Mouse (Mus musculus): ENCODE data around the gene Srms. TPM values are rescaled to one million over a fixed set of nuclear protein-coding genes. Genes with fewer than 3 reads are reported as not detected.
A peak's percentile ranks its signal among the peaks of the same experiment; 100 is the strongest.

Gene Srms
- polyA plus RNA-seq, 1 experiment = not detected

DNA sequence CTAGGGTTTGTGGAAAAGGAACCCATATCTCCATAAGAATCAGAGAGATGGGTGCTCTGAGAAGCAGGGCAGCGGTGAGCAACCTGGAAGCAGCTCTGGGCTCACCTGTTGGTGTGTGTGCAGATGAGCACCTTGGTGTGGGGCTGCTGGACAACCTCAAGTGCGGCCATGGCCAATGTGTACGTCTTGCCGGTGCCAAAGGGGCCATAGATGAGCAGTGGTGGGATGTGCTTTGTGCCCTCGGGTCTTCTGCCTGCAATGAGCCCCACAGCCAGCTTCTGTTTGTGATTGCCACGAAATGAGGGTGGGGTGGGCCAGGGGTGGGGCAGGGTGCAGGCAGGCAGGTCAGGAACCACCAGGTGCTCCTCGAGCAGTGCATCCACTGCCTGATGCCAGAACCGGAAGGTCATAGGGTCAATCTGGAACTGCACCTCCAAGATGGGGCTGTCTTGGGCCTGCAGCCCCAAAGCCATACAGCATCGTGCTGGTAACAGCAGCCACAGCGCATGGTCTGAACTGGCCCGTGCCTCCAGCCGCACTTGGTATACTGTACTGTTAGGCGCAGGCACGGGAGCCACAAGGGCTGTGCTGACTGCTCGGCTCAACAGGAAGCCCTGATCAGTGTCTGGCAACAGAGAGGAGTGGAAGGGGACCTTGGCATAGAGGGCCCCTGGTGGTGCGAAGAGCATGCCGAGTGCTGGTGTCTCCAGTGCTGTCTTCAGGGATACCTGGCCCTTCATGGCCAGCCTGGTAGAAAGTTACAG lies 24.4 kb upstream of the Srms start:
- no peaks in the 10 kb centered on the region for H3K27me3 ChIP-seq (ENCODE audit: control insufficient read depth, insufficient read depth, low read length, poor library complexity, severe bottlenecking)
- H3K4me3 ChIP-seq (ENCODE audit: low read depth, low read length) = no peak overlapping the region
- H3K27ac ChIP-seq (ENCODE audit: insufficient read depth, low read length) = no peak overlapping the region
- no peaks in the 10 kb centered on the region for H3K4me1 ChIP-seq (ENCODE audit: control insufficient read depth, insufficient read depth, low read length)
- TF ChIP-seq POLR2A (IDR thresholded peaks at IDR 0.05; ENCODE audit: insufficient read depth, low read length) = no peak
- TF ChIP-seq EP300 (IDR thresholded peaks at IDR 0.05; ENCODE audit: insufficient read depth, low read depth, low read length) = no peak
- TF ChIP-seq CTCF (IDR thresholded peaks at IDR 0.05; ENCODE audit: low read depth, low read length) = no peak
- H3K36me3 ChIP-seq (ENCODE audit: control insufficient read depth, insufficient read depth, low read length, poor library complexity, severe bottlenecking) = no peaks in the 10 kb centered on the region
- no peaks in the 10 kb centered on the region for H3K9me3 ChIP-seq (replicated peaks; ENCODE audit: control insufficient read depth, insufficient read depth, low read length, poor library complexity, severe bottlenecking)
- H3K9ac ChIP-seq (ENCODE audit: low read depth, poor library complexity, severe bottlenecking) = no peak overlapping the region

DNA sequence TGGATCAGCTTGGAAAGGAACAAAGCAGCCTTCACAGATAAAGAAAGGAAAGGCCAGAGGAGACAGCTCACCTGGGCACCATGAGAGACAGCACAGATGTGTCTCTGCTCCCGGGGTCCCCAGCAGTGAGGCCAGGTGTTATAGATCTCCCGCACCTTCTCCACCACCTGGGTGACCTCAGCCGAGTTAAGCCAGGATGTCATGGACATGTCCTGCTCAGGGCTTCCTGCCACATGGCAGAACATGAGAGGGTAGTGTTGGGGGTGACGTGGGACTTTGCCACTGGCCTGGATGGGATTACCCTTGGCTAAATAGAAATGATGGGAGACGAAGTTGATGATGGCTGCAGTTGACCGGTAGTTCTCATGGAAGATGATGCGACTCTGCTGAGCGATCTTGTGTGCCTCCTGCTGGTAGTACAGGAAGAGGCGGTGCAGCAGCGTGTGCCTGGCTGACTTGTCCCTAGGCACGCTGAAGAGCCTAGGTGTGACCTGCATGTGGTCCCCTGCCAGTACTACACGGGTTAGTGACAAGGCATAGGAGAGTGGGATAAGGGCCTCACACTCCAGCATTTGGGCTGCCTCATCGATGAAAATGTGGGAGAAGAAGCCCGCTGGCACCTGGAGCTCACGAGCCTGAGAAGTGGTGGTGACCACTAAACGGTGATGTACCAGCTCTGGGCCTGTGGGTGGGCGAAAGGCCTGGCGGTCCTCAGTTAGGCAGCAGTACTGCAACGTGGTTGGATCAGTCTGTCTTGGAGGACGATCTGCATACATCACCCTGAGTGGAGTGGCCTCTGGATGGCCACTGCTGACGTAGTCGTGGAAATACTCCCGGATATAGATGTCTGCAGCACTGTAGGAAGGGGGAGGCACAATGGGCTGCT lies 22.9 kb upstream of the Srms start:
- H3K9me3 ChIP-seq (replicated peaks; ENCODE audit: control insufficient read depth, insufficient read depth, low read length, poor library complexity, severe bottlenecking) = no peaks in the 10 kb centered on the region
- H3K27me3 ChIP-seq (ENCODE audit: control insufficient read depth, insufficient read depth, low read length, poor library complexity, severe bottlenecking) = no peaks in the 10 kb centered on the region
- H3K4me3 ChIP-seq (ENCODE audit: low read depth, low read length) = no peak overlapping the region
- TF ChIP-seq EP300 (IDR thresholded peaks at IDR 0.05; ENCODE audit: insufficient read depth, low read depth, low read length) = no peak
- peak; percentile 44 for TF ChIP-seq CTCF (IDR thresholded peaks at IDR 0.05; ENCODE audit: low read depth, low read length)
- H3K4me1 ChIP-seq (ENCODE audit: control insufficient read depth, insufficient read depth, low read length) = no peaks in the 10 kb centered on the region
- no peaks in the 10 kb centered on the region for H3K36me3 ChIP-seq (ENCODE audit: control insufficient read depth, insufficient read depth, low read length, poor library complexity, severe bottlenecking)
- H3K9ac ChIP-seq (ENCODE audit: low read depth, poor library complexity, severe bottlenecking) = no peak overlapping the region
- no peak overlapping the region for H3K27ac ChIP-seq (ENCODE audit: insufficient read depth, low read length)

DNA sequence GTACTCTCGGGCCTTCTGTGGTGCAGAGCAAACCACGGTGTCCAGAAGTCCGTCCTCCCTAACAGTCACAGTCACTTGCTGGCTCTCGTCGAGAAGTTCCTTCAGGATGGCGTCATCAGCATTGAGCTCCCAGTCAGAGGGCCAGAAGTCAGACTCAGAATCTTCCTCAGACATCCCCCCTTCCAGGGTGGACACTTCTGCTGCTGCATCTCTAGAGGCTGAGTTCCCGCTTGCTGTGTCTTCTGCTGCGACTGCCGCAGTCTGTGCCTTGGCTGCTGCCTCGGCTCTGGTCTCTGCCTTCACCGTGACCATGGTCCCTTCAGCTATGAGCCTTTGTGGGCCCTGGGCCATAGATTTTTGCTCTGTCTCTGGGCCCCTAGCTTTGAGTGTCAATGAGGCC lies 21.7 kb upstream of the Srms start:
- H3K27ac ChIP-seq (ENCODE audit: insufficient read depth, low read length) = no peak overlapping the region
- H3K9ac ChIP-seq (ENCODE audit: low read depth, poor library complexity, severe bottlenecking) = no peak overlapping the region
- TF ChIP-seq POLR2A (IDR thresholded peaks at IDR 0.05; ENCODE audit: insufficient read depth, low read length) (no peak), CTCF (IDR thresholded peaks at IDR 0.05; ENCODE audit: low read depth, low read length) (no peak), EP300 (IDR thresholded peaks at IDR 0.05; ENCODE audit: insufficient read depth, low read depth, low read length) (no peak)
- no peaks in the 10 kb centered on the region for H3K4me1 ChIP-seq (ENCODE audit: control insufficient read depth, insufficient read depth, low read length)
- H3K36me3 ChIP-seq (ENCODE audit: control insufficient read depth, insufficient read depth, low read length, poor library complexity, severe bottlenecking) = no peaks in the 10 kb centered on the region
- no peaks in the 10 kb centered on the region for H3K9me3 ChIP-seq (replicated peaks; ENCODE audit: control insufficient read depth, insufficient read depth, low read length, poor library complexity, severe bottlenecking)
- no peaks in the 10 kb centered on the region for H3K27me3 ChIP-seq (ENCODE audit: control insufficient read depth, insufficient read depth, low read length, poor library complexity, severe bottlenecking)
- H3K4me3 ChIP-seq (ENCODE audit: low read depth, low read length) = no peak overlapping the region

DNA sequence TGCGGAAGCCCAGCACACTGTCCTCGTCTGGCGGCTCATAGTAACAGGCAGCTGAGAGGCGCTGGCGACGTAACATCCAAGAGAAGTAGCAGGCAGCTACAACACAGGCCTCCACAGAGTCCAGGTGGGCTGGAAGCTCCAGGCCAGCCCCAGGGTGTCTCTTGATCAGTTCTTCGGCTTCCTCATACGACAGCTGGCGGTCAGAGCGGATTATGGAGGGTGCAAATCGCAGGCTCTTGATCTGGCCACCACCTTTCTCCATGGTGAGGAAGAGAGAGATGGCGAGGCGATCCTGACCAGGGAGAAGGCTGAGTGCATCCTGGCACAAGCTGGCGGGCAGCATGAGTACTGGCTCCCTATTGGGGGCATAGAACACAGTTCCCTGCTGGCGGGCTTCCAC lies 20.5 kb upstream of the Srms start:
- no peaks in the 10 kb centered on the region for H3K9me3 ChIP-seq (replicated peaks; ENCODE audit: control insufficient read depth, insufficient read depth, low read length, poor library complexity, severe bottlenecking)
- H3K36me3 ChIP-seq (ENCODE audit: control insufficient read depth, insufficient read depth, low read length, poor library complexity, severe bottlenecking) = no peaks in the 10 kb centered on the region
- no peaks in the 10 kb centered on the region for H3K27me3 ChIP-seq (ENCODE audit: control insufficient read depth, insufficient read depth, low read length, poor library complexity, severe bottlenecking)
- H3K27ac ChIP-seq (ENCODE audit: insufficient read depth, low read length) = no peak overlapping the region
- no peak overlapping the region for H3K9ac ChIP-seq (ENCODE audit: low read depth, poor library complexity, severe bottlenecking)
- H3K4me1 ChIP-seq (ENCODE audit: control insufficient read depth, insufficient read depth, low read length) = no peaks in the 10 kb centered on the region
- peak overlapping the region; percentile 15 for H3K4me3 ChIP-seq (ENCODE audit: low read depth, low read length)
- TF ChIP-seq POLR2A (IDR thresholded peaks at IDR 0.05; ENCODE audit: insufficient read depth, low read length) = no peak
- TF ChIP-seq CTCF (IDR thresholded peaks at IDR 0.05; ENCODE audit: low read depth, low read length) = no peak
- TF ChIP-seq EP300 (IDR thresholded peaks at IDR 0.05; ENCODE audit: insufficient read depth, low read depth, low read length) = no peak

DNA sequence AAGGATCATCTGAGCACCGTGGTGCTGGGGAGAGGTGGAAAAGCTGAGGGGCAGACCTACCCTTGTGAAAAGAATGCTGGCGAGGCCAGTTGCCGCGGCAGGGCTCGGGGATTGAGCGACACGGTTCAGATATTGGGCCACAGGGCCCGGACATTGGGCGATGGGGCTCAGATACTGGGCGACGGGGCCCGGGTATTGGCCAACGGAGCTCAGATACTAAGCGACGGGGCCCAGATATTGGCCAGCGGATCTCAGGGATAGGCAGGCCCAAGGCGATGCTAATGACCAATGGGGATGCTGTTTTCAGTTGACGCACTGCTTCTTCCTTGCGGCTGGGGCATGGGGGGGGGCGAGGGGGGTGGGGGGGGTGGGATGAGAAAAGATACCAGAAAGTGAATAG lies 18.2 kb upstream of the Srms start:
- TF ChIP-seq CTCF (IDR thresholded peaks at IDR 0.05; ENCODE audit: low read depth, low read length) (no peak), EP300 (IDR thresholded peaks at IDR 0.05; ENCODE audit: insufficient read depth, low read depth, low read length) (no peak), POLR2A (IDR thresholded peaks at IDR 0.05; ENCODE audit: insufficient read depth, low read length) (no peak)
- H3K9me3 ChIP-seq (replicated peaks; ENCODE audit: control insufficient read depth, insufficient read depth, low read length, poor library complexity, severe bottlenecking) = no peaks in the 10 kb centered on the region
- no peaks in the 10 kb centered on the region for H3K27me3 ChIP-seq (ENCODE audit: control insufficient read depth, insufficient read depth, low read length, poor library complexity, severe bottlenecking)
- no peak overlapping the region for H3K27ac ChIP-seq (ENCODE audit: insufficient read depth, low read length)
- H3K36me3 ChIP-seq (ENCODE audit: control insufficient read depth, insufficient read depth, low read length, poor library complexity, severe bottlenecking) = no peaks in the 10 kb centered on the region
- no peaks in the 10 kb centered on the region for H3K4me1 ChIP-seq (ENCODE audit: control insufficient read depth, insufficient read depth, low read length)
- H3K9ac ChIP-seq (ENCODE audit: low read depth, poor library complexity, severe bottlenecking) = no peak overlapping the region
- H3K4me3 ChIP-seq (ENCODE audit: low read depth, low read length) = no peak overlapping the region

DNA sequence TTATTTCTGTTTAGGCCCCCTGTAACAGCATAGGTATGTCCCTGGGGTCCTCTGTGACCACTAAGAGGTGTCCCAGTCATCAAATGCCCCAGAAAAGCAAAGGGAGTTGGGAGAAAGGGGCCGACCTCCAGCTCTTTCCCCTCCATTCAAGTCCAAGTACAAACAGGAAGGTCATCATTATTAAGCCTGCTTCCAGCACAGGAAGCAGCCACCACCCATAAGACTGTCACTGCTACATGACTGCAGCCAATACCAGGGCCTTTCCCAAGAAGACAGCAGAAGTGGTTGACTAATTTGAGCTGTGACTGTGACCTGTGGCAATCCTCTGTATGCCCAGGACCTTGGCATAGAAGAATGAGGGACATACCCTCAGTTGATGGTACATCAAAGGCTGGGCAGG lies 15.3 kb upstream of the Srms start:
- TF ChIP-seq CTCF (IDR thresholded peaks at IDR 0.05; ENCODE audit: low read depth, low read length) (no peak), POLR2A (IDR thresholded peaks at IDR 0.05; ENCODE audit: insufficient read depth, low read length) (no peak), EP300 (IDR thresholded peaks at IDR 0.05; ENCODE audit: insufficient read depth, low read depth, low read length) (no peak)
- Histone ChIP-seq H3K27me3 (ENCODE audit: control insufficient read depth, insufficient read depth, low read length, poor library complexity, severe bottlenecking) (no peaks in the 10 kb centered on the region), H3K27ac (ENCODE audit: insufficient read depth, low read length) (no peak overlapping the region), H3K9ac (ENCODE audit: low read depth, poor library complexity, severe bottlenecking) (no peak overlapping the region), H3K4me1 (ENCODE audit: control insufficient read depth, insufficient read depth, low read length) (no peaks in the 10 kb centered on the region), H3K9me3 (replicated peaks; ENCODE audit: control insufficient read depth, insufficient read depth, low read length, poor library complexity, severe bottlenecking) (no peaks in the 10 kb centered on the region), H3K36me3 (ENCODE audit: control insufficient read depth, insufficient read depth, low read length, poor library complexity, severe bottlenecking) (no peaks in the 10 kb centered on the region), H3K4me3 (ENCODE audit: low read depth, low read length) (no peak overlapping the region)

Measured in ES-Bruce4 (cell line).